Mouse (Mus musculus) urinary bladder, postnatal 4 days (tissue): ENCODE data around the gene Rpl5.

ENCODE experiments used
- DNase-seq, 2 experiments: peaks; one replicate each; pipeline ENCODE4 v3.0.0; 2021 to 2022; ENCODE audit warnings: low spot score in 2 of 2

Gene Rpl5

DNA sequence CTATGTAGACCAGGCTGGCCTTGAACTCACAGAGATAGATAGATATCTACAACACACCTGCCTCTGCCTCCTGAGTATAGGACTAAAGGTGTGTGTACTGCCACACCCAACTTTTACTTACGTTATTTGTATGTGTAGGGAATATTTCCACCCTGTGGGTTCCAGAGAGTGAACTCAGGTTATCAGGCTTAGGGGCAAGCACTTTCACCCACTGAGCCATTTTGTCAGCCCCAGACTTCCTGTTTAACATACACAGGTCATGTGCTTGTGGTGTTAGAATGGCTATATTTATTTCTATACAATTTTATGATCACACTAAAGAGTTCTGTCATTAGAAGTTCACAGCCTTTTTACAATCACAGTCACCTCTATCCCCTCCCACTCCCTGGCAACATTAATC, 42.6 kb downstream of the Rpl5 start:
- DNase-seq: no peak

DNA sequence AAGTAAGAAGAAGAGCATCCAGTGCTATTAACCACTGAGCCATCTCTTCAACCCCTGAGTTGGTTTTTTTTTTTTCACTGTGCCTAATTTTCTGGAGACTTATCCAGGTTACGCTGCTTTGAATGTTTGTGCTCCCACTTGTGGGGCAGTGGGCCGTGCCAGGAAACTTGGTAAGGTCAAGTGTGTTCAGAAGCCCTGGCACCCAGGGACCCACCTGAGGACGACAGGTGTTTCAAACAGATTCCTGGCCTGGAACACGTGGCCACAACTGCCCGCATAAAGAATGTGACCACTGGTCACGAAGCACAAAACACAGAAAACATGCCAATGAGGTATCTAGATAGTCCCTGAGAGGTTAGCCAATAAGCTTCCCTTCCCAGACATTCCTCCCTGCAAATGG, 43.2 kb downstream of the Rpl5 start:
- no peak for DNase-seq

DNA sequence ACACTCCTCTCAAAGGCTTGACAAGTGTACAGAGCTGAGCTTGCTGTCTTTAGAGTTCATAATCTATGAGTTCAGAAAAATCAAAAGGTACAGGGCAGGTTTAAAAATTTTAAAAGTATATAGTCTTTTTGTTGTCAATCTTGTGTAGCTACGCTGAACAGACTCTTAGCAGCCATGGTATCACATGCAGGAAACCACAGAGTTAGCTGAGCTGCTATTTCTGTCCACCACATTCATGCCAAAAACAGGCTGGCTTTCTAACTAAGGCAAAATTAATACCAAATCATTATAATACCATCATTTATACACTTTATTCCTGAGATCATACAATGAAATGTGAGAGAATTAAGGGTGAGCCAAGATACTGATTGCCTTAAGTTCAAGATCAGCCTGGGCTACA, 46.2 kb downstream of the Rpl5 start:
- DNase-seq: no peak

DNA sequence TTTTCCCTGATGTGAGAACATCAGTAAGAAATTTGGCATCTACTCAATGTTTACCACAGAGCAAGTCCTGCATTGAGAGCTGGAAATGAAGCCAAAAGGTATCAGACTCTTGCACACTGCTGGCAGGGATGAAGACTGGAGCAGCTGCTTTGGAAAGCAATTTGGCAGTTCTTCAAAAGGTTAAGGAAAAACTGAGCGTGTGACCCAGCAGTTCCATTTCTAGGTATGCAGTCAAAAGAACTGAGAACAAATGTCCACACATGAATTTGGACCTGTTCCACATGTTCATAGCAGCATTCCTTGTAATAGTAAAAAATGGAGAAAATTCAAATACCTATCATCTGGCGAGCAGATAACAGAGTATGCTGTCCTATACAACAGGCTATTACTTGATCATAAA, 47.2 kb downstream of the Rpl5 start:
- no peak for DNase-seq

DNA sequence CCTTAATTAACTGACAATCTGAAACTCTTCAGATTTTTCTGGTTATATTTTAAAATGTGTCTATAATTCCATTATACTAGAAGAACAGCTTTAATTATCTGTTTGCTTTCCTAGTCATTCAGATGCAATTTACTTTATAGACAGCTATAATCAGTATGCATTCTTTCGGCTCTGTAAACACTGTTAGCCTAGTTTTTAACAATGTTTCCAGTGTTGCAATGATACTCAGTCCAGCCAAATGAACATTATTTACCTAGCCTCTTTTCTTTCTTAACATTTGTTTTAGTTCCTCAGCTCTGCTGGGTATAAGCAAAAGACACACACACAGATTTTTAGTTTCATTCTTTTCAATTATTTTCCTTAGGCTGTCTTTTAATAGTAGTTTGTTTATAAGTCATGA, 48.6 kb downstream of the Rpl5 start:
- DNase-seq: no peak

DNA sequence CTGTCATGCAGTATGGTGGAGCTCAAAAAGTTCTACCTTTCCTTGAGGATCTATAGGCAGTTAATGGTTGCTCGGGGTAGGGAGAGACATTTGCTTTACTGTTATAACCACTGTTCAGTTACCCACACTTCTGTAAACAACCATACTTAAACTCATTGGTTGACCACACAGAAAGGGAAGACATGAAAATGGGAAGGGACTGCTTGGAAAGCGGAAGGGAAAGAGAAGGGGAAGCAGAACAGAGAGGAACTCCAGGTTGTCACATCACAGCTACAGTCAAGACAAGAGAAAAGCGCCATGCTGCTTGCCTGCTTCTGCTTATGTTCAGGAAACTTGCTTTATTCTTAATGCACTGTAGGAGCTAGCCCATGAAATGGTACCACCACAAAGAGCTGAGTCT, 49.3 kb downstream of the Rpl5 start:
- DNase-seq: no peak

DNA sequence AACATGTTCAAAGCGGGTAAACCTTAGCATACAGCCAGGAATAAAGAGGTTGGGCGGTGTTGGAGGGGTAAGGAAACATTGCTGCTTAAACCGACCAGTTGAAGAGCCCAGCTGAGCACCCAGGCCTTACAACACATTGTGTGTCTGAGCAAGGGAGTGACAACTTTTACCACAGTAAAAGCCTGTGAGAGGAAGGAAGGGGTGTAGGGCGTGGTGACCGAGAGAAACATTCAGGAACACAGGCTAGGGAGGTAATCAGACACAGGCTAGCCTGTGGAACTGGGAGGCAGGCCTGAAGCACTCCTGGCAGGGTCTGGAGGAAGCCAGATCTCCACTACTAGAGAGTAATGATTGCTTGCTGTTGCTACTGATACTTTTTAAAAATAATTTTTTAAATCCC, 50.3 kb downstream of the Rpl5 start:
- no peak for DNase-seq
